Mouse (Mus musculus) ES-Bruce4 (cell line): ENCODE data around the gene Chd1l. TPM values are rescaled to one million over a fixed set of nuclear protein-coding genes. Genes with fewer than 3 reads are reported as not detected.

Experiments used
- H3K27ac ChIP-seq: 2 replicates; pipeline ENCODE4 v1.5.1; 2012; ENCODE audit warnings: low read length, inconsistent platforms; ENCODE audit not compliant: insufficient read depth
- H3K27me3 ChIP-seq: 2 replicates; pipeline ENCODE4 v1.6.1; 2012; ENCODE audit warnings: mild to moderate bottlenecking, low read length, inconsistent platforms; ENCODE audit not compliant: control insufficient read depth, poor library complexity, insufficient read depth, severe bottlenecking
- H3K36me3 ChIP-seq: 2 replicates; pipeline ENCODE4 v1.6.1; 2012; ENCODE audit warnings: inconsistent platforms, mild to moderate bottlenecking, low read length, moderate library complexity; ENCODE audit not compliant: control insufficient read depth, poor library complexity, insufficient read depth, severe bottlenecking
- H3K4me1 ChIP-seq: one replicate; pipeline ENCODE4 v1.8.1; 2011; ENCODE audit warnings: low read length; ENCODE audit not compliant: control insufficient read depth, insufficient read depth
- H3K4me3 ChIP-seq: 2 replicates; pipeline ENCODE4 v1.5.1; 2011; ENCODE audit warnings: low read depth, mild to moderate bottlenecking, low read length
- H3K9ac ChIP-seq: 2 replicates; pipeline ENCODE4 v1.6.1; 2012; ENCODE audit warnings: low read depth, mild to moderate bottlenecking, inconsistent platforms; ENCODE audit not compliant: poor library complexity, severe bottlenecking
- H3K9me3 ChIP-seq: replicated peaks from 2 replicates; pipeline ENCODE4 v1.6.1; 2012; ENCODE audit warnings: mild to moderate bottlenecking, low read length, inconsistent platforms; ENCODE audit not compliant: control insufficient read depth, poor library complexity, insufficient read depth, severe bottlenecking
- CTCF ChIP-seq: IDR thresholded peaks from one replicate; pipeline ENCODE4 v1.8.1; 2011; ENCODE audit warnings: low read depth, low read length
- EP300 ChIP-seq: IDR thresholded peaks from 2 replicates; pipeline ENCODE4 v1.6.1; 2011; ENCODE audit warnings: low read depth, low read length; ENCODE audit not compliant: insufficient read depth
- POLR2A ChIP-seq: IDR thresholded peaks from one replicate; pipeline ENCODE4 v1.8.1; 2011; ENCODE audit warnings: low read length; ENCODE audit not compliant: insufficient read depth
- polyA plus RNA-seq: library from polyadenylated mRNA; stranded (reverse); fragments of >200 nt; gene quantifications from 2 replicates; pipeline ENCODE4 v1.2.4, GENCODE M21; 2011; ENCODE audit warnings: low read depth; ENCODE audit not compliant: missing spikeins, insufficient read depth, insufficient read length

The Chd1l gene
- polyA plus RNA-seq, 1 experiment, result 23.7 TPM

- TF ChIP-seq POLR2A (no peak), CTCF (no peak), EP300 (no peak)
- peak within 1 kb of the TSS; percentile 41 for H3K4me3 ChIP-seq
- no peak within 1 kb of the TSS for H3K27ac ChIP-seq
These were observed 18.5 kb upstream of the Chd1l start, which contains the start of gene Fmo5 for GRCm38 (mm10) chr3:97628391-97629001. Fmo5 (plus strand) TSS chr3:97628804.

GRCm38 (mm10) chr3:97627893-97628292 lies 17.9 kb upstream of the Chd1l start:
- TF ChIP-seq EP300, result no peak
- no peak for TF ChIP-seq POLR2A
- TF ChIP-seq CTCF, result no peak
- no peaks in the 10 kb centered on the region for H3K4me1 ChIP-seq
- no peaks in the 10 kb centered on the region for H3K36me3 ChIP-seq
- H3K9me3 ChIP-seq, result no peaks in the 10 kb centered on the region
- no peaks in the 10 kb centered on the region for H3K27me3 ChIP-seq
- H3K4me3 ChIP-seq, result no peak overlapping the region
- H3K27ac ChIP-seq, result no peak overlapping the region
- H3K9ac ChIP-seq, result no peak overlapping the region; the same call in 1 of the 2 replicates

More at GRCm38 (mm10) chr3:97628391-97629001, 18.5 kb upstream of the Chd1l start, which contains the start of gene Fmo5:
- no peaks in the 10 kb centered on the region for H3K9me3 ChIP-seq
- no peaks in the 10 kb centered on the region for H3K4me1 ChIP-seq
- H3K9ac ChIP-seq, result no peak within 1 kb of the TSS; the same call in 1 of the 2 replicates
- no peaks in the 10 kb centered on the region for H3K27me3 ChIP-seq
- no peaks in the 10 kb centered on the region for H3K36me3 ChIP-seq

GRCm38 (mm10) chr3:97624611-97625010 lies 14.6 kb upstream of the Chd1l start:
- Histone ChIP-seq H3K36me3 (no peaks in the 10 kb centered on the region), H3K9ac (no peak overlapping the region), H3K9me3 (no peaks in the 10 kb centered on the region), H3K27ac (no peak overlapping the region), H3K4me1 (no peaks in the 10 kb centered on the region), H3K27me3 (no peaks in the 10 kb centered on the region), H3K4me3 (no peak overlapping the region)
- TF ChIP-seq EP300, result no peak
- TF ChIP-seq CTCF, result no peak
- no peak for TF ChIP-seq POLR2A

- no peak overlapping the region for H3K9ac ChIP-seq
- no peaks in the 10 kb centered on the region for H3K27me3 ChIP-seq
- H3K9me3 ChIP-seq, result no peaks in the 10 kb centered on the region
- H3K27ac ChIP-seq, result no peak overlapping the region
- no peak overlapping the region for H3K4me3 ChIP-seq
- no peak for TF ChIP-seq CTCF
- TF ChIP-seq EP300, result no peak
- no peak for TF ChIP-seq POLR2A
- H3K36me3 ChIP-seq, result no peaks in the 10 kb centered on the region
- no peaks in the 10 kb centered on the region for H3K4me1 ChIP-seq
These were observed 10.7 kb upstream of the Chd1l start for GRCm38 (mm10) chr3:97620657-97621056.

- Histone ChIP-seq H3K27me3 (no peaks in the 10 kb centered on the region), H3K9ac (no peak overlapping the region), H3K9me3 (no peaks in the 10 kb centered on the region), H3K4me3 (no peak overlapping the region), H3K36me3 (no peaks in the 10 kb centered on the region), H3K27ac (no peak overlapping the region), H3K4me1 (no peaks in the 10 kb centered on the region)
- no peak for TF ChIP-seq EP300
- no peak for TF ChIP-seq POLR2A
- no peak for TF ChIP-seq CTCF
These were observed 7.9 kb upstream of the Chd1l start for GRCm38 (mm10) chr3:97617899-97618298.

- H3K27me3 ChIP-seq, result no peaks in the 10 kb centered on the region
- no peak overlapping the region for H3K4me3 ChIP-seq
- no peak overlapping the region for H3K9ac ChIP-seq
- H3K9me3 ChIP-seq, result no peaks in the 10 kb centered on the region
- no peak overlapping the region for H3K27ac ChIP-seq
- H3K4me1 ChIP-seq, result no peaks in the 10 kb centered on the region
- no peak for TF ChIP-seq POLR2A
- TF ChIP-seq EP300, result no peak
- TF ChIP-seq CTCF, result no peak
- H3K36me3 ChIP-seq, result no peaks in the 10 kb centered on the region
These were observed 7.3 kb upstream of the Chd1l start for GRCm38 (mm10) chr3:97617091-97617825.
